Mouse (Mus musculus): ENCODE results near the gene Ilf2.

DNA sequence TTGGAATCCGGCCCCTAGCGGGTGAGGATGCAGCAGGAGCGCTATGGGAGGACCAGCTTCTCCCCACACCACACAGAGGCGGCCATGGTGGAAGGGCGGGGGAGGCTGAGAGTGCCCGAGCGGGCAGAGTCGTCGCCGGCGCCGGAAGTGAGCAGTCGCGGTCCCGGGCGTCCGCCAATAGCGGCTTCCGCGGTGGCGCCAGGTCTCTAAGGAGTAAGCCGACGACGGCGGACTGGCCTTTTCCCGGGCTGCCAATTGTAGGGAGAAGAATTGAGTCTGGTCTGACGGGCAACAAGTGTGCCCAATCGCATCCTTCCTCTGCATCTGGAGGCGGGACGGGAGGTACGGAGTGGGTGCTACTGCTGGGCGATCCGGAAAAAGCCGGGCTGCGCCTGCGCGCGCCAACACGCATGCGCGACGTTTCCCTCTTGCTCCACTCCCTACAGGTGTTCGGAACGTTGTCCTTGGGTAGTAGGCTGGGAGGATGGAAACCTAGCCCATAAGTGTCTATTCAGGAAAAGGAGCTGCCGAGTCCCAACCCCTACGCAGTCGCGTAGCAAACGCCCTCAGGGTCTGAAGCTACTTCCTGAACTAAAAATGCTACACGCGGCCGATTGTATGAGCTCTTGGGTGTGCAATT lies 42.4 kb upstream of the Ilf2 start, which contains the start of gene Ints3:
- TF ChIP-seq POLR2A (IDR thresholded peaks at IDR 0.05; ENCODE audit: borderline replicate concordance, insufficient read depth, low read length): peak; percentile 81
- no peak for TF ChIP-seq CTCF (IDR thresholded peaks at IDR 0.05; ENCODE audit: borderline replicate concordance, insufficient read depth, low read depth, low read length)
